Mouse (Mus musculus) adrenal gland, adult (tissue): Measurements from ENCODE around the gene Cfap58.

Experiments used
- DNase-seq, 2 experiments: peaks; one replicate each; pipeline ENCODE4 v3.0.0; 2022 to 2023; ENCODE audit warnings: low spot score in 1 of 2; ENCODE audit not compliant: inconsistent age in 2 of 2

Gene Cfap58

DNA sequence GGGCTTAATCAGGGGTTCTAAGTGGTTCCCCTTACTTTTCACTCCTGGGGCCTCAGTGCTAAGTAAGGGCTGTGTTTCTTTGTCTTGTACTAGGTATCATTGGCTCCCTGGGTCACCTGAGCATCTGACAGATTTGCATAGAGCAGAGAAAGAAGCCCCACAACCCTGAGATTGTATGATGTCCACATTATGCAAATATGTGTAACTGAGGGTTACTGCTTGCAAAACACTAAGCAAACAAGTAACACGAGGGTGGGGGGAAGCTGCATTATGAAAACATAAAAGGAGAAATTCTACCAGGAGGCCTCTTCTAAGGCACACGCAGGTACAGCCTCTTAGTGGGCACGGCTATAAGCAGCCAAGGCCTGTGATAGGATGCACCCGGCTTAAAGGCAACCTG, 22.2 kb upstream of the Cfap58 start:
- DNase-seq = no peak

DNA sequence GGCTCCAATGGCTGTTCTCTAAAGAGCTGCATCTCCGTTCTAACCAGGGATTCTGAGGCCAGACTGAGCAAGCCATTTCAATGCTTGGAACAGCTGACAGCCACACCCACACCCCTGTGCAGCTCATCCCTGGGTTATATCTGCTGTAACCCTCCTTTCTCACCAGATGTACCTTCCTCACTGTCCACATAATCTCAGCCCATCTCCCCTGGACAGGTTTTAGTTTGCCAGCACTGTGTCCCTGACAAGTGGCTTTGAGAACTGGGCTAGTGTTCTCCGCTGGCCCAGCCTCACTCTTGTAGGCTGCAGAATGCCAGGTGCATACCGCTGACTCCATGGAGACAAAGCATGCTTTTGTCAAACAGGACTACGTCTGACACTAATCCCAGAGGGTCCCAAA, 20.1 kb upstream of the Cfap58 start:
- DNase-seq = no peak

DNA sequence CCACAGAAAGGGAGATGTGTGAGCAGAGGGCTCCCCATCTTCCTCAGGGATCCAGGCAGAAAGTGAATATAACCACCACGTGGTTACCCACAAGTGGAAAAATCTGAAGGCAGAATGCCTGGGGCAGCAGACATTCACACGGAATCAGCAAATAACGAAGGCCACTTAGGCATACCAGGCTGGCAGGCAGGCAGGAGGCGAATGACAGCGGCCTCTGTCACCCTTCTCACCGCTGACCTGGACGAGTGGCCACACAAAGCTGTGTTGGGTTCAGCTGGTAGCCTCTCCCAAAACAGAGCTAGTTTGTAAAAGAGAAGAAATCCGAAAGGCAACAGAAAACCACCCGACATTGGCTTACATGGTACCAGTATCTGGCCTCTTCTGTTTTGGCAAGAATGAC, 19.5 kb upstream of the Cfap58 start:
- peak in 1 of 2 experiments; percentile 66 for DNase-seq

DNA sequence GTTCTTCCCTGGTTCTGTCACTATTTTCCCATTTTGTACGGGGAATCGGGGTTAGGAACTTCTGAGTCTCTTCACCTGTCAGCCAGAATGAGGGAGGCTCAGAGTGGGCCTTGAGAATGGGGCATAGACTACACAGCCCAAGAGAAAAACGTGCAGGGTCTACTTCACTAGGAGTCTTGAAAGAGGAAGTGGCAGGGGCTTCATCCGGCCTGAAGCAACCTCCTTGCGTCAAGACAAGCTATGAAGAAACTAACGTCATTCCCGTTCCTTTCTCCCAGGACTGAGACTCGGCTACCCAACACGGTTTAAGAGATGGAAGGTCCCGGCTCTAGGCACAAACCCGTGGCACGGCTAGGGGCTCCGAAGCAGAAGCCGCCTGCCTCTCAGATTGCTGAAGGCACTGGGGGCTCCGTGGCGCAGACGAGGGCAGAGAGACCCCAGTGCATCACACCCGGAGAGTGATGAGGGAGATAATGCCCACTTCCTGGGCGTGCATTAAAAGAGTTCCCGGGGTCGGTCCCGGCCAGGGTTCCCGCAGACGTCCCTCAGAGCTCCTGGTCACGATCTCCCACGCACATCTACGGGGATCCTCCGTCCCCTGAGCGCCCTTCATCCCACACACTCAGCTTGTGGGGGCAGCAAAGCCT, 18.9 kb upstream of the Cfap58 start:
- DNase-seq = no peak

DNA sequence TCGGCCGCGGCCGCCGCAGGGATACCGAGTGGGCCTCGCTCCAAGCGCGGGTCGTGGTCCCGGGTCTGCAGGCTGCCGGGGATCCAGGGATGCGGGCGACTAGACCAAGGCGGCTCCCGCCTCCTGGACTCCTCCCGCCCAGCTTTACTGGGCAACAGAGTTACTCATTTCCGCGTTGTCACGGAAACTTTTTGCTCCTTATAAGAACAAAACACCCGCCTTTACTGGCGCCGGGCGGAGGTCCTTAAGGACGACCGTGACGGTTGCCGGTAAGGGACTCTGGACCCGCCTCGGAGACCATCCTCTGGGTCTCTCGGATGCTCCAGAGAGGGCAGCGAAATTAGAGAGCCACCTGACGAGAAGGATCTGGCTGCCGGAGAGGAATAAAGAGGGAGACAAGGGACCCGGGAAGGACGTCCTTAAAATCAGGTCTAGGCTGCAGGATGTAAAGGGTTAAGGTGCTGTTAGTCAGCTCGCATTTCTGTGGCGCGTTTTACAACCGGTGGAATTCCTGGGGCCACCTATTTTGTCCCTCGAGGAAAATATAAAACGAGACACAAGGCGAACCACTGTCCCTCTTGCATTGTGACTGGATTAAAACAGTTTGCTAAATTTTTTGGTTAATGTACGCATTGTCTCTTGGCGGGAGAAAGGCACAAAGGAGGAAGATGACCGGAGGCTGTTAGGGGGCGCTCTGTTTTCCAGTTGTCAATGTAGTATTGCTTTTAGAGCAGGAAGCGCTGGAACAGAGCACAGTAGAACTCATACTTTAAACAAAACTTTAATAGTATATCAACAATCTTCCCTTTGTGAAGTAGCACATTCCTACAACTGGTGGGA, 18.1 kb upstream of the Cfap58 start, which contains the start of the genes Cfap43 and Itprip:
Gene Cfap43, minus strand, starts transcription at position 162 of the 840 bp plus-strand sequence.
Gene Itprip, minus strand, starts transcription at position 174 of the 840 bp plus-strand sequence.
- DNase-seq = peak; percentile 86 to 96

DNA sequence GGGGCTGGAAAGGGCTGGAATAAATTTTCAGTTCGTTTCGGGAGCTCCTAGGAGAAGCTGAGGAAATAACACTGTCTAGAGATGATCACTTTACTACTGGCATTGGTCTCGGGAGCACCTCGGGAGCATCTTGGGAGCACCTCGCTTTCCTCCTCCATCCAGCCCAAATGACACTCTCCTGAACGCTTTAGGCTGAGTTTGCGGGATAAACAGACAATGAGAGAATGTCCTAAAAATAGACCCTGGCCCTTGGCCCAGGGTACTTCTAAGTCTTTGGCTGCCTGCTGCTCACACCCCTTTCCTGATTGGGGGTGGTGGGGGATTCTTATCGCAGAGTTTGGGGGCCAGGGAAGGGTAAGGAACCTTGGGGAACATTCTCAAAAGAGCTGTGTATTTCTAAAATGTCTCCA, 17.5 kb upstream of the Cfap58 start:
- DNase-seq = no peak

DNA sequence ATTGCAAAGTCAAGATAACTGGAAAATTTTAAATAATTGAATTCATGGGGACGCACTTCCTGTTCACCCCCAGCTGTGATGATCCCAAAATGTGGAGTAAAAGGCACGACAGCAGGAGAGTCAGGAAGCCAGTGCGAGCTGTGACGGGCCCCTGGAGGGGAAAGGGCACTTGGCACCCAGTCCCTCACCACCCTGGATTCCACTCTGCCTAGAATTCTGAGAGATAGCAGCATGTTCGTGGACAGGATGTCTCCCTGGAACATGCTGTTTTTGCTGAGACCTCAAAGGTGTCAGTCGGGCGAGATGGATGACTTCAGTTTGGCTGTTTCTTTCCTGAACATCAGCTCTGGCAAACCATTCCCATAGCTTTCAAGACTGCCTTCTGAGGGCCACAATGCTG, 11.7 kb upstream of the Cfap58 start:
- peak; percentile 62 to 70 for DNase-seq

DNA sequence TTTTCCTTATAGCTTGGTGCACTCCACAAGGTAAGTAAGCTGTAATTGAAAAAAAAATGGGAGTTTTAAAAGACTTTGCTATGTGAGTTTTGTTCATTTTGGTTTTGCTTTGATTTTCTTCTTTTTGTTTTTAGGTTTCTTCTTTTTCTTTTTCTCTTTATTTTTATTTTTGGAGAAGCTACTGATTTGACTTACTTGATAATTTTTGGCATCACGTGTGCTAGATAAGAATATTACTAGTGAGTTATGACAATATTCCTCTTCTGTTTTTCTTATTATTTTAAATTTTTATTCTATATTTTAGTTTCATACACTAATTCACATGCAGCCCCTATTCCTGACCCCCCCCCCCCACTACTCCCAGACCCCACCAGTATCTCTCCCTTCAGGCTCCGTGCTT, 10.4 kb upstream of the Cfap58 start:
- no peak for DNase-seq

DNA sequence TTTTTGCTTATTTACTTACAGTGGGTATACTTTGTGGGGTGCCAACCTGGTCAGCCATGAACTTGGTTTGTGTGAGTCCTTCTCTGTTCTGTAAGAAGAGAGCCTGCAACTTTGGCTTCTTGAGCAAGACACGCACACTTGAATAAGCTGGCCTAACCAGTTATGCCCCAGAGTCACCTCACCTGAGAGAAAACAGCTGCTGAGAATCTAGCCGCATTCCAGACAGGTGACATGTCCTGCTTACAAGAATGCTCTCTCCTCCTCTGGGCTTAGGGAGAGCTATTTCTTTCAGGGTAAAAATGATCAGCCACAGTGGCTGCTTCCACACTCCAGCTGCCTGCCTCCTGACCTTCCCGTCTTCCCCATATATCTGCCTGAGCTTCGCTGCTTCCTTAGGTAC, 8.4 kb upstream of the Cfap58 start:
- no peak for DNase-seq

DNA sequence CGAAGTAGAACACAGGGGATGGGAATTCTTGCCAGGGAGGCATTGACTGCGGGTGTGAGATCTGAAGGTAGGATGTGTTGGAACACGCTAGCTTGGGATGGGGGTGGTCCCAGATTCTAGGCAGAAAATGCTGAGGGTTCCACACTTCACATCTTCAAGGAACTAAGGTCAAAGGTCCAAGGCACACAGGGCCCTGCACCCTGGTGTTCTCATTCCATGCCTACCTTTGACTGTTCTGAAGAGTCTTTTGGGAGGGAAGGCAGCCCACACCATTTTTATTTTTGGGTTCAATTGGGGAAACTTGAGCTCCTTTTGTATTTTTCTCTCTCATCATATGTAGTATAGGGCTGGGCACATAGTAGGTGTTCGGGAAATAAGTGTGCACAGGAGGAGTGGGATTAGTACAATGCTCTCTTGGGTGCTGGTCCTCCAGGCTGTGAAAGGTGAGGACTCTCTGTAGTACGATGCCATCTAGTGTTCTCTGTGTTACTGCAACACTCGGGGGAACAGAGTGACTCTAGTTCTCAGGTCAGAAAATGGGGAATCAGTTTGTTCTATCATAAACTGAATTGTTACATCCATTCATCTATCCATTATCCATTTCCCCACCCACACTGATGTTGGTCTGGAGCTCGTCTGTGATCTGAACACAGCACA, 5.4 kb upstream of the Cfap58 start:
- peak in 1 of 2 experiments; percentile 76 for DNase-seq

DNA sequence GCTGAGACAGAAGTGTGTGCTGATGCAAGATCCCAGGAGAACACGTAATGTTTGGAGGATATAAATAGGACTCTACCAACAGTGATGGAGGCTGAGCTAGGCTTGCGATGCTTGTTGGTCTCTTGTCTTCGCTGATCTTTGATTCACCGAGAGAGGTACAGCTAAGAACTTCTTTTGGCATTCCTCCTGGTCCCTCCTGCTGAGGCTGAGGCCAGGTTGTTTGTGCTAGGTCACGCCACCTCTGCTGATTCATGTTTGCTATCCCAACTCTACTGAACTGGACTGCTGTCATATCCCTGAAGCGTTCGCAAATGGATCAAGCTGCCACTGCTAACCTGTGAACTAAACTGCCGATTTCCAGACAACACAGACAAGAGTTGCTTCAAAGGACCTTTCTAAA, 3.3 kb upstream of the Cfap58 start:
- DNase-seq = no peak

DNA sequence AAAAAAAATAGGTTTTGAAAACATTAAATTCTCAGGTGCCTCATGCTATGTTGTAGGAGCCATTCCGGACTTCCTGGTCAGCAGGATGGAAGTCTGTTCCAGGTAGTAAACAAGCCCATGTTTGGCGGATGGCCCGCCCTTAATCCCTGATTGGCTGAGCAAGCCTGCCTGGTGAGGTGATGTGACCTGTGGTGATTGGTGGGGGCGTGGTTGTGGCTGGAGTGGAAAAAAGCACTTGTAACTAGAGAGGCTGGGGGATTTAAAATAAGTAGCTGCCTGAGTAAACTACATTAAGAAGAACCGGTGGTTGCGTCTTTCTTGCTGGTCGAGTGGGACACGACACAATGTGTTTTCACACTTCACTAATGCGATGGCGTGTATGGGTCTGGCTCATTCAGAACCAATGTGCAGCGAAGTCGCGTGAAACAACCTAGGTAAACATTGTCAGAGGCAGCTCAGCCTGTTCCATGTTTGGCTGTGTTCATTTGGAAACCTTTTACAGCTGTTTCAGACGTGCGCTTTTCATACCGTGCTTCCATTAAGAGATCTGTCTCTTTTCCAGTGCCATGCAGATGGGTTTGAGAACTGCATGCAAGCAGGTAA, 2.7 kb upstream of the Cfap58 start:
- DNase-seq = no peak

DNA sequence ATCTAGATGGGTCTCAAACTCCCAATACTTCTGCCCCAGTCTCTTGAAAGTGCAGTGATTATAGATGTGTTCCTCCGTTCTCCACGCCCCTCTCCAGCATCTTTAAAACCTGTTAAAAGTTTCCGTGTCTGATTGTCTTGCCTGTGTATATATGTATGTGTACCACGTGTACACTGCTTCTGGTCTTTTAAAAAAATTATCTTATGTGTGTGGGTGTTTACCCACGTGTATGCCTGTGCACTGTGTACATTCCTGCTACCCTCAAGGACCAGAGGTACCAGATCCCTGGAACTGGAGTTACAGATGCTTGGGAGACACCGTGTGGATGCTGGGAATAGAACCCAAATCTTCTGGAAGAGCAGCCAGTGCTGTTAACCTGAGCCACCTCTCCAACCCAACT, 1.9 kb upstream of the Cfap58 start:
- DNase-seq = no peak

DNA sequence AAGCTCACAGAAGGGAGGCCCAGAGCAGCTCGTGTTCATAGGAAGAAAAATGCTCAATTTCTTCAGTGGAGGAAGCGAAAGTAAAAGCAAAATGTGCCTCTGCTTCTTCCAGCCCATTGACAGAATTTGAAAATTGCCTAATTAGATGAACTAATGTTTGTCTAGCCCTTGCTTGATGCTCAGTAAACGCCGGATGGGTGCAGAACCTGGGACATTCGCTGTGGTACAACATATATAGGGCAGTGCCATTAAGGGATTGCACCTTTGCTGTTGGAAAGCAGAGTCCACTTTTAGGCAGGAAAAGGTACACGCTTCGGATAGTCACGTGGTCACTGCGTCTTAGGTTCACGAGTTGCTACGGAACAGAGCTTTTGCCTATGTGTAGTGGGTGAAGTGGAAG, 985 bp upstream of the Cfap58 start:
- no peak for DNase-seq

DNA sequence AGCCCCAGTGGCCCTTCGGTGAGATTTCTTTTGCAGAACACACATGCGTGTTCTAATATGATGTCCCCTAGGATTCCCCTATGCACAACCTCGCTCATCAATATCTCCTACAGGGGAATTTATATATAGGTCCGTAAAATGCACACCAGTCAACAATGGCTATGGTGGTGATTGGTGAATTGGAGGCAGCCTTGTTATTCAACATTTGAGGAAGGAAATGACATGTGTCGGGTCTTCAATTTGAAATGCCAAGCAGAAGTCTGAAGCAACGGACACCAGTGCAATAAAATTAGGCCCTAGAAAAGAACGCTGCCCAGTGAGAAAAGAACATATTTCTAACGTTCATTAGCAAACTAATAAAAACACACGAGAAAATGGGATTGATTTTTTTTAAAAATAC, 537 bp upstream of the Cfap58 start:
- no peak for DNase-seq

DNA sequence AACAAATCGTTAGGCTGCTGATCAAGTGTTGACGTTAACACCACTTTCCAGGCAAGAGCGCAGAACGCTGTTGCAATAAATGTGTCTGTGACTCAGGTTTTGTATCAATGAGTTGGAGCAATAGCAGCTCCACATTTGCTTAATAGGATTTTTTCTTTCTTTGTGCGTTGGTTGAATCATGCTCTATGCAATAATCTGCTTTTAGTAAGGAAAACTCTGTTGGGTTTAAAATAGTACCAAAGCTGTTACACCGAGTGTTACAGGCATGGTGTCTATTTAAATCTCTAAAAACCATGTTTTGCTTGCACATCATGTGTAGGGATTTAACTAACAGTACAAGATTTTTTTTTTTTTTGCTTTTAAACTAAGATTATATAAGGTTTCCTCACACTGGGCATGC, 1.9 kb downstream of the Cfap58 start:
- DNase-seq = no peak

DNA sequence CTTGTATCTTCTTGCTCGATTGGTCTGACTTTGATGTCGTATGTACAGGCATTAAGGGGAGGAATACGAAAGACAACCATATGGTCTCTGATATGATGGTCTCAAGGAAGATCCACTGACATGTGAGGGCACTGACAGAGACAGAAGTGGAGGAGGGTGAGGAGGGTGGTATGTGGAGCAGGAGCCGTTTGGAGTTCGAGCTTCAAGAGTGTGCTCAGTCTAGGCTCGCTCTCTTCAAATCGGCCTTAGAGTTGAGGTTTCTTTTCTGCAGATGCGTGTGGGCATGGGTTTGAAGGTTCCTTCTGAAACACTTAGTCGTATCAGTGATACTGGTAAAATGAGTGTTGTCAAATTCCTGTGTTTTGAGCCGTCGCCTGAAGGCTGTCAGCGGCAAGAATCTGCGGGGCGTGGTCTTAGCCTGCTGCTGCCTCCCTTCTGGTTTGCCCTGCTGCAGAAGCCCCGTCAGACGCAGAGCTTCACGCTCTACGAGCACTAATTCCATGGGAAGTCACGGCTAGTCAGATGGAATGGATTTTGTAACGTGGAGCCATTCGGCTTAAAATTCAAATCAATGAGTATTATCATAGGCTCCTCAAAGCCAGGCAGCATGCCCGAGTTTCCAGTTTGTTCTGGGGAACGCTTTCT, 9.5 kb downstream of the Cfap58 start:
- no peak for DNase-seq

DNA sequence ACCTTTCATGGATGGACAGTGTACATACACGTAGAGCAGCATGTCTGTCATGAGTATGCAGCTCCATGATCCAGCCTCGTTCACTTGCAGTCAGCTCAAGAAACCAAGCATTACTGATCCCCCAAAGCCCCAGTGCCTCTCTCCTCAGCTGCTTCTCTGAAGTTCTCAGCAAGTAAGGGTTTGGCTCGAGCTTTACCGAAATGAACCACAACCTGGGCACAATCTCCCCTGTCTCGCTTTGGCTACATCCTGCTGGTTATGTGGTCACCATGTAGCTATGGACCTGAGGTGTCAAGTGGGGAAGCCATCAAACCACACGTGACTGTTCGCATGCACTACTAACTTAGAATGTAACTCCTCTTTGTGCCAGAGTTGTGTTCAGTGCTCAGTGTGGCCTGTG, 13.5 kb downstream of the Cfap58 start:
- no peak for DNase-seq

DNA sequence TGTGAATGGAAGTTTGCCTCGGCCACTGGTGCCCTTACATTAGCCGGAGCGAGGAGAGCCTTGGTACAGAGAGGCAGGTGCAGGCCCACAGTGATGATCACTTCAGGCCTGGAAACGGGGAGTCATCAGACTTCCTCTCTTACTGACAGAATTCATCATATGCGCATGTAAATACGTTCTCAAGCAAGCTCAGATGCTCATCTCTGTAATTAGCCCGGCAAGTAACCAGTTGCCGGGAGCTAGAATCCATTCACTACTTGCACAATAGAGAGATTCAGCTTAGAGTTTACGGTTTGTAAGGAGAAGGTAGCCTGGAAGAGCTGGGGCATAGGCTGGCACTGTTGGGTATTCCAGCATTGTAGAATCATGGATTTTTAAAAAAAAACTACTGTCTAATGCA, 15.7 kb downstream of the Cfap58 start:
- no peak for DNase-seq

DNA sequence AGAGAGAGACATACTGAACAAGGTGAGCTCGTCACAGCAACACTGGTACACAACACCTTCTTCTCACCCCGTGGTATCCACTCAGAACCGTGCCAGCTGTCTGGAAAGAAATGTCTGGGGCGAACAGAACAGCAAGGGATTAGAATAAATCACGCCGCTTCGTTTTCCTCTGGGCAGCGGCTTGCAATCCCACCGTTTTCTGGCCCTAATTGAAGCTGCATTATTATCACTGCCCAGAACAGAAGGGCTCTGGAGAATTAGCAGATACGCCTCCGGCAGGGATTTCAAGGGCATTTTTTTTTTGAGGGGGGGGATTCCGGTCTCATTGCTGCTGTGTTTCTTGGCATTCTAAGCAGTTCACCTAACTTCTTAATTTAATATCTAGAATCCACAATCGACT, 20.7 kb downstream of the Cfap58 start:
- DNase-seq = no peak

DNA sequence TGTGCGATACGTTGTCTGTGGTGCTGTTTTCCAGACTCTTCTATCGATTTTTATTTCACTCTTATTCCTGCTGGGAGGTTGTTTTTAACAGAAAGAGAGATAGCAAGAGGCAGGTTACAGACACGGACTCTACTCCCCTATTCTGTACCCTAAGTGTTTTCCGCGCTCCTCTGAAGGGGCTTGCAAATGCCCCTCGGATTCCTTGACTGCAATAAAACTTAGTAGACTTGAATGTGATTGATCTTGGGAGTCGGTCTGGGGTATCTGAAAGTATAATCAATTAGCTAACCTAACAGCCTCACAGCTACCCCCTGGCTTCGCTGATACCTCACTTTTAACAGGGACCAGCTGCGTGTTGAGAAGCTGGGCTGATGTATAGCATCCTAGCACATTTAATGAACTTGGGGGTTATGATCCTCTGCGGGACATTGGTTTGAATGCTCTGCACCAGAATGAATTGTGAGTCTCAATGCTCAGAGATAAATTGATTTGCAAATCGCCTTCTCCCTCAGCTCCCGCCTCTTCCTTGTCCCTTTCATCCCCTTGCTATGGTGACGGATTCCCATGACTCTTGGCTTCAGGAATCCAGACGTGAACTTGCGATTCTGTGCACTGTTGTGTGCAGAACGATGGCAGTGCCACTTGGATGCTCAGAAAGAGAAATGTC, 31.7 kb downstream of the Cfap58 start:
- DNase-seq = no peak
